Mouse (Mus musculus): ENCODE measurements around the gene Gm884.
A peak's percentile ranks its signal among the peaks of the same experiment; 100 is the strongest.

Gm884 gene

DNA sequence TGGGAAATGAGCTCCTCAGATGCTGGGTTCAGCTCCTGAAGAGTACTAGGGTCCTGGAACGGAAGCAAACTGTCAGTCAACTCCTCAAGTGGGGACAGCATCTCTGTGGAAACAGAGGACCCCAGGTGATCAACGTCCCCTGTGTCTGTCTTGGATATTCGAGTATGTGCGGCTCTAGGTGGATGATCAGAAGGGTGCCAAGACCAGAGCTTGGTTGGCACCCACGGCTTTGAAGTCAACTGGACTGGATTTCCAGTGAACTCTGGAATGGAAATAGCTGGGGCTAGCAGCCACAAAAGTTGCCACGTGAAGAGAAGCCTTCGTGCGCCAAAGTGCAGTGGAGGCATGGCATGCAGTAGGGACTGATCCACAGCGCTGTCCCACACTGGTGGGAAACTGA lies at the start of gene Gm884:
TSS of gene Gm884 (minus strand) at position 101 of the 400 bp plus-strand sequence.
- no peak for DNase-seq (ENCODE audit: low spot score)

- no peak for DNase-seq (ENCODE audit: low spot score)
Measured at GRCm38 (mm10) chr11:103666907-103667426, 46.0 kb upstream of the Gm884 start.

DNA sequence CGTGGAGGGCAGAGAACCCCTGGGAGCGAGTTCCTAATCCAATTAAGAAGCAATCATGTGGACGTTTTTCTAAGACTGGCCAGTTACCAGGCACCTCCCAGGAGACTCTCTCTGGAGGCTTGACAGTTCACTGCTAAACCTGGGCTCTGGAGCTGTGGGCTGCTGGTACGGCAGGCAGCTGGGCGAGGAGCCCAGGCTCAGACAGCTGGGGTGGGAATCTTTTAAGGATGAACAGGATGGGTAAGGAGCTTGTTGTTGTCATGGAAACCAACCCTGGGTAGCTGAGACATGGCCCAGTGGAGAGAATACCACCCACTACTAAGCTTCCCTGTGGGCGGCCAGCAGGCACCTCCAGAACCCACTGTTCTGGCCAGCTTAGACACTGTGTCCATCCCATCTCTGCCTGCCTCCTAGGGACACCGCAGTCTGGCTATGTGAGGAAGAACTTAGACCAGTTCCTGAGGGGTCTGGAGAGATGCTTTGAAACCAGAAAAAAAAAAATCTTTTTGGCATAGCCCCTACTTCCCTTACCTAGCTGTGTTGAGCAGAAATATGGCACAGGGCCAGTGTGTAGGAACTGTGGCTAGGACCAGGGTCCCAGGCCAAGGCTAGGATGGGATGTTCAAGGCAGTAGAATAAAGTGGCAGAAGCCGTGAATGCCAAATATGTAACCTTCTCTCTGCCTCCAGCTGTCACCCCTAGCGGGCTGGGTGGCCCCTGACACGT lies 45.4 kb upstream of the Gm884 start:
- DNase-seq (ENCODE audit: low spot score): peak; percentile 51

- no peak for DNase-seq (ENCODE audit: low spot score)
Measured at GRCm38 (mm10) chr11:103665695-103666094, 44.8 kb upstream of the Gm884 start.

GRCm38 (mm10) chr11:103663119-103663518 lies 42.2 kb upstream of the Gm884 start:
- no peak for DNase-seq (ENCODE audit: low spot score)

DNA sequence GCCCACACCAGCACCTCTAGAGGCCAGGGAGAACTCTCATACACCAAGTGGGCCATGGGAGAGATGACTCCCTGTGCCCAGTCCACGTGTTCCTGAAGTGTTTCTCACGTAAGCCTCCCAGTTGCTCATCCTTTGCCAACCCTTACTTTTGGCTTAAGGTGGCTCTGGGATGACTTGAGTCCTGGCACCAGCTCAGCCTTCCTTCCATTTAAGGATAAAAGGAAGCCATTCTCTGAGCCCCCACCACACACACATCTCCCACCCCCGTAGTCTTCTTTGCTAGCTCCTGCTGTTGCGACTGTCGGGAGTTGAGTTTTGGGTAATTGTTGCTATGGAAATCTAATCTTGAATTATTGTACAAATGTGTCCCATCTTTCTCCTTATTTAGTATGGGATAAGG lies 41.6 kb upstream of the Gm884 start:
- DNase-seq (ENCODE audit: low spot score): no peak

DNA sequence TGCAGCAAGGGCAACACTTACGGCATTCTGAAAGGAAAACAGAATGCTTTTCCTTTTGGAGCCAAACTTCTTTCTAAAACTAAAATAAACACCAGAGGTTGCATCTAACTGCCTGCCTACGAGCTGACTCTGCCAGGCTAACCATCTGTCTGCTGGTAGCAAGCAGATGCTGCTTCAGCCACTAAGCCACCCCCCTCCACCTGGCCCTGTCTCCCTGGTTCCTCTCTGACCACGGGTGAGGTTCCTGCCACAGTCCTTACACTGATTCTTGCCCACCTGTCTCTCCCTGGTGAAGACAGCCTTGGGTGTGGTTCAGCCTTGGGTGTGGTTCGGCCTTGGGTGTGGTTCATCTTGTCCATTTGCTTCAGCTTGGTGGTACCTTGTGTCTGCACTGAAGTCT lies 40.9 kb upstream of the Gm884 start:
- DNase-seq (ENCODE audit: low spot score): no peak

GRCm38 (mm10) chr11:103658189-103658588 lies 37.2 kb upstream of the Gm884 start:
- DNase-seq (ENCODE audit: low spot score): no peak

DNA sequence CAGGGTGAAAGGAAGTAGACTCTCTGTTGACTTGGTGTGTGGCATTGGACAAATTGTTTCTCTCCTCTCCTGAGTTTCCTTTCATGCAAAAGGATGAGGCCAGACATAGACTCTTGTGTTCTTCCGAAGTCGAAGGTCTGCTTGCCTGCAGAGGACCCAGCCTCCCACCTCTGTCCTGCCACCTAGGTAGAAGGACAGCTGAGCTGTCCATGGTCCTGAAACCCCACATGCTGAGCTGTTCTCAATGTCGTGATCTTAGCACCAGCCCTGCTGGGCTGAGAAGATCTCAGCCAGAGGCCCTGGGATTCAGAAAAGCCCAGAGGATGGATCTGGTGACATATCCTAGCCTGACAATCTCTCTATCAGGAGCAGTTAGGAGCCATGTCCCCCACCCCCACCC lies 35.6 kb upstream of the Gm884 start:
- no peak for DNase-seq (ENCODE audit: low spot score)

GRCm38 (mm10) chr11:103653359-103653965 lies 32.5 kb upstream of the Gm884 start:
- no peak for DNase-seq (ENCODE audit: low spot score)

GRCm38 (mm10) chr11:103651426-103651825 lies 30.5 kb upstream of the Gm884 start:
- no peak for DNase-seq (ENCODE audit: low spot score)

DNA sequence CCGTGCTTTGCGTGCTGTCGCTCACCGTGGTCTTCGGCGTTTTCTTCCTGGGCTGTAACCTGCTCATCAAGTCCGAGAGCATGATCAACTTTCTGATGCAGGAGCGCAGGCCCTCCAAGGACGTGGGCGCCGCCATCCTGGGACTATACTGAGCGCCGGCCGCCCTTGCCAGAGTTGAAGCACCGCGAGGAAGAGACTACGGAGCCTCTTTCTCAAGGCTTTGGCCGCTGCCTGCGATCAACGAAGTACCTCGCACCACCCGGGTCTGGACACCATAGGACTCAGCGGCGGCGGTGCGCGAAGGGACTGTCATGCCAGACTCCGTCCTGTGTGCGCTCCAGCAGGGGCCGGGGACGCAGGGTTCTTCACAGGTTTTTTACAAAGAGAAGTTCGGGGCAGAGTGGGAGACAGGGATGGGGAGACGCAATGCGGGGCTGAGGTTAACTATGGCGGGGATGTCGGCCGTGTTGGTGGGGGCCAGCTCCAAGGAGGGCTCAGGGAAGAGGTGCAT lies 29.1 kb upstream of the Gm884 start:
- no peak for DNase-seq (ENCODE audit: low spot score)

GRCm38 (mm10) chr11:103649301-103649982 lies 28.5 kb upstream of the Gm884 start, which contains the start of gene Rprml:
TSS of gene Rprml (plus strand) at chr11:103649570.
- peak; percentile 53 for DNase-seq (ENCODE audit: low spot score)

GRCm38 (mm10) chr11:103648656-103649055 lies 27.7 kb upstream of the Gm884 start:
- no peak for DNase-seq (ENCODE audit: low spot score)

DNA sequence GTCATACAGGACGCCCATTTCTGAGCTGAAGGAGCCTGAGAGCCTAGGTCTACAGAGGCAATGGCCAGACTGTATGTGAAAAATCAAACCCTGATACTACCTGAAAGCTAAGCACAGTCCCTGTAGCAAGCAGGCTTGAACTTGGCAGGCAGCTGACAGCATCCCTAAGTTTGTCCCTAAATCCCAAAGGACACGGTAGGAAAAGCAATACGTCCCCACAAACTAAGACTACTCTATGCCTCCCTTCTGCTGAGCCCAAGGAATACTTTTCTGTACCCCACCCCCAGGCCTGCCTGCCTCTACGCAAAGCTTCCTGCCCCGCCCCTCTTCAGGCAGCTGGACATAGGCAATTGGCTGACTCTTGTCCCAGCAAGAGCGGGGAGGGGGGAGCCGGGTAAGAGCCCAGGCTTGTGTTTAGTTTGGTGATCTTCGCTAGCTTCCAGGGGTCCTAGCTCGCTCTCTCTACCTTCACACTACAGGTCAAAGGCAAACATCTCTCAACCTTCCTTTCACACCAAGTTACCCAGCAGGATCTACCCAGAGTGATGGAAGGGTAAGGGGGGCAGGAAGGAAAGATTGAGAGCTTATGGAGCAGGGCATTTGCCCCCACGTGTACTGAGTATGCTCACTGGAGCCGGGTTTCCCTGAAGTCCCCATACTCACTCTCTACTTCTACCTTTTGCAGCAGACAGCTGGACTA lies 27.1 kb upstream of the Gm884 start:
- DNase-seq (ENCODE audit: low spot score): peak; percentile 12

DNA sequence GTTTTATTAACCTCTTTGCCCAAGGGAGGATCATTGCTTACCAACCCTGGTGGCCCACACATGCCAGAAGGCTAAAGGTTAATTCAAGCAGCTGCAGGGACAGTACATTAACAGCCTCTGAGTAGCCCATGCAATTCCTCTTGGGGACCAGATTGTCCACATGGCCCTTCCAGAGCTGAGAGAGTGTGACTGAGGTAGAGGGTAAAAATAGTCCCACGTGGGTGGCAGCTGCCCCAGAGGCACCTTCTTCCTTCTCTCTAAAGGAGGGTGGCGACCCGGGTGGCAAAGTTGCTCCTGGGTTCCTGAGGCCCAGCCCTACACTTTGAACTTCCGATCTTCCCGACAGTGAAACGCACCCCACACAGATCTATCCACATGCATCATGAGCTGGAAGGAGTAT lies 25.4 kb upstream of the Gm884 start:
- peak; percentile 39 for DNase-seq (ENCODE audit: low spot score)

- peak; percentile 82 for DNase-seq (ENCODE audit: low spot score)
Measured at GRCm38 (mm10) chr11:103645731-103646130, 24.8 kb upstream of the Gm884 start.

GRCm38 (mm10) chr11:103643211-103643610 lies 22.3 kb upstream of the Gm884 start:
- no peak for DNase-seq (ENCODE audit: low spot score)

DNA sequence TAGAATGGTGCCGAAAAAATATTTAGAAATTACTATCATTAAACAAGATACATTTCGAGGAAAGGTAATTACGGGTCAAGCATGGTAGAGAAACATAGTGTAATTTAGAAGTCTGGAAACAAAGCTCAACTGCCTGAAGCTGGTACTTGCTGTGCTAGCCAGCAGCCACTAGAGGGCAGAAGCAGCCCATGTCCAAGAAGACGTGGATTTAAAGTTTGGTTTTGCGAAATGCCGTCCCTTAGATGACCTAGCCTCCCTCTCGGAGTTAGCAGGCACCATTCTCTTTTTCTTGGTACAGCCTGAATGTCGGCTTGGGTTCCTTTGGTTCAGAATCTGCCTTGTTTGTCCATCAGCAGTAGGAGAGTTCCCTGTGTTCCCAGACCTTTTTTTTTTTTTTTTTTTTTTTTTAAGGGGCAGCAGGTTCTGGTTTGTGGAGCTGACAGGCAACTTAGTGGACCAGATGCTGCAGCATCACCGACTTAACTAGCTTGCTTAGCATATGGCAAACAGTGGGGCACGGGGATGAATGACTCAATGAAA lies 18.5 kb upstream of the Gm884 start:
- peak; percentile 86 for DNase-seq (ENCODE audit: low spot score)

DNA sequence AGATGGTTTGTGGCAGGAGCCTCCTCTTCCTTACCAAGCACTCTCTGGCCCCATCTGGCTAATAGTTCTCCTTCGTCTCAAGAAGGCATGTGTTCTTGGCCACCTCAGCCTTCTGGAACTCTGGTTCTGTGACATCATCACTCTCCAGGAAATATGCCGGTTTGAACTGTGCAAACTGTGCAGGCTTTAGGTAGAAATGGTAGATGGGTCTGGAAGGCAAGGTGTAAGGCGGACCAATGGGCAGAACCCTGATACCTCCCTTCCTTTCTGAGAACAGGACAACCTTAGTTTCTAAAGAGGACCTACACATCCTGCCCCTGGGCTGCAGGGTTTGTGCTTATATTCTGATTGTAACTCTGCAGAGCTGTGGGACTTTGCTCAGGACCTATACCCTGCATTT lies 17.9 kb upstream of the Gm884 start, which contains the start of gene Lyzl6:
TSS of gene Lyzl6 (minus strand) at position 101 of the 400 bp plus-strand sequence.
- DNase-seq (ENCODE audit: low spot score): no peak

DNA sequence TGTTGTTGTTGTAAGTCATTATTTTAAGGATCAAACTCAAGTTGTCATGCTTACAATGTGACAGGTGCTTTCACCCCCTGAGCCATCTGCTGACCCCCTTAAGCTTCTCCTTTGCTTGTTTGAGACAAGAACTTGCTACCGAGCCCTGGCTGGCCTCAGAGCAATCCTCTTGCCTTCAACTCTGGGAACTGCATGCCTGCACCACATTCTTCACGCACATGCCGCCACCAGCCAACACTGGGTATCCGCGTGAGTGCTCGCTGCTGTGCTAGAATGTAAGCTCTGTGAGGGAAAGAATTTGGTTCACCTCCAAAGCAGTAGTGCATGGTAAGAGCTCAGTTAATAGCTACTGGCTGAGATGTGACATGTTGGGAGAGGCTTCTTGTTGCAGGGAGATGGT lies 15.3 kb upstream of the Gm884 start:
- DNase-seq (ENCODE audit: low spot score): no peak

DNA sequence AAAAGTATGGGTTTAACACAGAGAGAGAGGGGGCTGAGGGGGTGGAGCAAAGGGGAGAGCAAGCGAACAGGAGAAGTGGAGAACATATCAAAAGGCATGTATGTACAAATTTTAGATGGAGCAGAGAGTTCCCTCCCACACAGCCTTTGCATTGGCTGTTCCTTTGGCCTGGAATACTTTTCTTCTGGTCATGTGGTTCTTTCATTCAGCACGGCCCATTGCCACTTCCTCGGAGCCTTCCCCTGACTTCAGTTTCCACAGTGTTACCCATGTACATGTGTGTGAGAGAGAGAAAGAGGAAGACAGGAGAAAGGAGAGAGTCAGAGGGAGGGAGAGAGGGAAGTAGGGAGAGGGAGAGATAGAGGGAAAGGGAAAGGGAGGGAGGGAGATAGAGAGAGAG lies 14.5 kb upstream of the Gm884 start:
- DNase-seq (ENCODE audit: low spot score): no peak

Measured in adipocyte (in vitro differentiated cells).